Mouse (Mus musculus) bone marrow macrophage, adult 2 months (primary cell): ENCODE results near the gene Prss27.

ENCODE experiments used
- CTCF ChIP-seq: IDR thresholded peaks from 2 replicates; pipeline ENCODE4 v1.5.1; 2012; ENCODE audit warnings: low read depth, mild to moderate bottlenecking, low read length, moderate library complexity
- POLR2A ChIP-seq: IDR thresholded peaks from 2 replicates; pipeline ENCODE4 v1.6.1; 2012; ENCODE audit warnings: mild to moderate bottlenecking, low read depth, low read length, borderline replicate concordance

DNA sequence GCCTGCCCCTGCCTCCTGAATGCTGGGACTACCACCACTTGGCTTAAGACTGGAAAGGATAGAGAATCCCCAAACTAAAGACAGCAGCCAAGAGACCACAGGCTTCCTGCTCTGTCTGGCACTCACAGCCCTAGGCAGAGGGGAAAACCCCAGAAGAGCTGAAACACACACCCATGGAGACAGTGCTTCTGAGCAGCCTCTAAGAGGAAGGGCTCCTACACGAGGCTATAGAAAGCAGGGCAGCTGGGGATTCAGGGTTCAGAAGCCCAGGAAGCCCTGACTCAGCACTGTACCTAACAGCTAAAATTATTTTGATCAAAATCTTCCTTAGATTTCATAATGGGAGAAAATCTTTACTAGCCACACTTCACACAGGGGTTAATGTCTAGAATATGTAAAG is 46.6 kb downstream of the Prss27 start:
- no peak for TF ChIP-seq CTCF
- no peak for TF ChIP-seq POLR2A
